Mouse (Mus musculus): ENCODE measurements around the gene Peak1.

- peak; percentile 89 for TF ChIP-seq CTCF (IDR thresholded peaks at IDR 0.05; ENCODE audit: extremely low read depth, insufficient read depth, low read length)
- TF ChIP-seq POLR2A (IDR thresholded peaks at IDR 0.05; ENCODE audit: extremely low read depth, insufficient read depth, low read length): no peak
Measured at GRCm38 (mm10) chr9:56213451-56214291, 204.2 kb downstream of the Peak1 start.
